Mouse (Mus musculus): Measurements from ENCODE around the gene Gm42791. TPM values are rescaled to one million over a fixed set of nuclear protein-coding genes. Genes with fewer than 3 reads are reported as not detected.

The Gm42791 gene
- total RNA-seq, 2 experiments from 2014 or later: 3.3 to 6.1 TPM

GRCm38 (mm10) chr5:148983108-148983664 is 11.8 kb downstream of the Gm42791 start:
- no peak for DNase-seq
- intact Hi-C loops (cut with DNase I): no loop called here

- no peak for DNase-seq
- intact Hi-C loops (cut with DNase I): no loop called here
Observed at GRCm38 (mm10) chr5:148982396-148982795, 12.6 kb downstream of the Gm42791 start.

- no peak for DNase-seq
- intact Hi-C loops (cut with DNase I): no loop called here
Observed at GRCm38 (mm10) chr5:148980607-148981006, 14.3 kb downstream of the Gm42791 start.

GRCm38 (mm10) chr5:148978458-148979165 is 16.3 kb downstream of the Gm42791 start:
- intact Hi-C loops (cut with DNase I): no loop called here
- DNase-seq: no peak

- DNase-seq: no peak
- intact Hi-C loops (cut with DNase I): no loop called here
Observed at GRCm38 (mm10) chr5:148977698-148978457, 17.1 kb downstream of the Gm42791 start.

- intact Hi-C loops (cut with DNase I): no loop called here
- no peak for DNase-seq
Observed at GRCm38 (mm10) chr5:148976876-148977275, 18.1 kb downstream of the Gm42791 start.

- intact Hi-C loops (cut with DNase I): no loop called here
- no peak for DNase-seq
Observed at GRCm38 (mm10) chr5:148975035-148975434, 19.9 kb downstream of the Gm42791 start.

GRCm38 (mm10) chr5:148973019-148973668 is 21.8 kb downstream of the Gm42791 start:
- intact Hi-C loops (cut with DNase I): no loop called here
- no peak for DNase-seq

GRCm38 (mm10) chr5:148972167-148972566 is 22.8 kb downstream of the Gm42791 start:
- intact Hi-C loops (cut with DNase I): no loop called here
- DNase-seq: no peak

GRCm38 (mm10) chr5:148969648-148970047 is 25.3 kb downstream of the Gm42791 start:
- DNase-seq: peak; percentile 48 to 62
- intact Hi-C loops (cut with DNase I): no loop called here

- no peak for DNase-seq
- intact Hi-C loops (cut with DNase I): no loop called here
Observed at GRCm38 (mm10) chr5:148968958-148969576, 25.9 kb downstream of the Gm42791 start.

- intact Hi-C loops (cut with DNase I): no loop called here
Observed at GRCm38 (mm10) chr5:148968179-148968578, 26.8 kb downstream of the Gm42791 start.

GRCm38 (mm10) chr5:148966395-148966794 is 28.6 kb downstream of the Gm42791 start:
- intact Hi-C loops (cut with DNase I): no loop called here
- DNase-seq: no peak

More at GRCm38 (mm10) chr5:148968179-148968578, 26.8 kb downstream of the Gm42791 start:
- no peak for DNase-seq

- DNase-seq: peak; percentile 56 to 67
Observed at GRCm38 (mm10) chr5:148965691-148966333, 29.1 kb downstream of the Gm42791 start.

GRCm38 (mm10) chr5:148965089-148965591 is 29.8 kb downstream of the Gm42791 start:
- intact Hi-C loops (cut with DNase I): no loop called here
- no peak for DNase-seq

More at GRCm38 (mm10) chr5:148965691-148966333, 29.1 kb downstream of the Gm42791 start:
- intact Hi-C loops (cut with DNase I): no loop called here

GRCm38 (mm10) chr5:148964251-148964650 is 30.7 kb downstream of the Gm42791 start:
- no peak for DNase-seq
- intact Hi-C loops (cut with DNase I): no loop called here

GRCm38 (mm10) chr5:148960211-148960610 is 34.7 kb downstream of the Gm42791 start:
- no peak for DNase-seq
- intact Hi-C loops (cut with DNase I): no loop called here

- DNase-seq: peak; percentile 47 to 60
- intact Hi-C loops (cut with DNase I): no loop called here
Observed at GRCm38 (mm10) chr5:148959068-148959990, 35.6 kb downstream of the Gm42791 start.

GRCm38 (mm10) chr5:148958355-148958754 is 36.6 kb downstream of the Gm42791 start:
- intact Hi-C loops (cut with DNase I): no loop called here
- DNase-seq: no peak

Measured in heart, postnatal 14 days (tissue).